ENCODE assay signal across 12 mouse cellular contexts in the genomic region with DNA sequence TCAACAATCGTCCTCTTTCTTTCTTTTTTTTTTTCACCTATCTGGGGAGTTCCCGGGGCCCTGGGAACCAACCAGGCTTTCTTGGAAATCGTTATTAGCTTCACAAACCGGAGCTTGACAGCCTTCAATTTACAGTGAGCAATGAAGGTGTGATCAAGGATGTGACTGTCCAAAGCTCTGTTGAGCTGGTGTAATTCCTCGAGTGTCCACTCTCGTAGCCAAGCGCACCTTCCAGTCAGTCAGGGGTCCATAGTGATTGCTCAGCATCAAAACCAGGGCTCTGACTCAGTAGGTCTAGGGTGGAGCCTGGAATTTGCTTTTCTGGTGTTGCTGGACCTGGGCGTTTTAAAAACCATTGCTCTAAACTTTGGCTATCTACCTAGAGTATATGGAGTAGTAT. TPM values are rescaled to one million over a fixed set of nuclear protein-coding genes. Genes with fewer than 3 reads are reported as not detected.
DNase-seq lines count a peak whose midpoint lies in the region; ATAC-seq and TF ChIP-seq lines count a peak whose summit lies in the region.
"Had no signal": no experiment of that assay in that cellular context is flagged by ENCODE, and none has a peak within 500 bp of the region (broad histone marks: within the 10 kb centered on the region; RNA-seq: fewer than 3 reads in every experiment).

No protein-coding gene starts in this region.

- H3K4me2 ChIP-seq in intestine, postnatal 0 days (replicated peaks; ENCODE audit: low read depth), result no peak overlapping the region
- H3K4me2 ChIP-seq in intestine, embryonic 15.5 days (replicated peaks), result no peak overlapping the region

- no peaks in the 10 kb centered on the region for H3K36me3 ChIP-seq in intestine, postnatal 0 days (ENCODE audit: control insufficient read depth, insufficient read depth)
- H3K36me3 ChIP-seq in intestine, embryonic 15.5 days, result no peaks in the 10 kb centered on the region

- no peaks in the 10 kb centered on the region for H3K4me1 ChIP-seq in intestine, postnatal 0 days (replicated peaks; ENCODE audit: control insufficient read depth, insufficient read depth, low read length)
- peaks cover 1% of the 10 kb centered on the region for H3K4me1 ChIP-seq in intestine, embryonic 15.5 days (replicated peaks)

- ATAC-seq in intestine, postnatal 0 days, result no peak
- no peak for ATAC-seq in intestine, embryonic 15.5 days
- ATAC-seq: hindbrain, embryonic 16.5 days had no signal

- 55% methylated on average over 8 of the region's 8 CpGs for WGBS in intestine, postnatal 0 days
- 64% methylated on average over 8 of the region's 8 CpGs for WGBS in intestine, embryonic 15.5 days

- peak; percentile 27 for DNase-seq in retina, embryonic 14.5 days (ENCODE audit: low spot score)
- DNase-seq in retina, postnatal 1 day, result no peak
- no peak for DNase-seq in brain, embryonic 14.5 days (ENCODE audit: low read depth)
- no peak for DNase-seq in cerebellum, postnatal 4 days (ENCODE audit: low spot score in 2 of 2)
- DNase-seq in cerebellum, adult 11-12 months, result no peak
- DNase-seq: heart, adult 18-20 months; heart, postnatal 14 days; kidney, postnatal 14 days; spleen, adult 18-20 months had no signal

- no peaks in the 10 kb centered on the region for H3K27me3 ChIP-seq in intestine, postnatal 0 days (replicated peaks; ENCODE audit: control insufficient read depth, insufficient read depth, low read length)
- no peaks in the 10 kb centered on the region for H3K27me3 ChIP-seq in intestine, embryonic 15.5 days (replicated peaks)

- no peak overlapping the region for H3K4me3 ChIP-seq in intestine, postnatal 0 days (ENCODE audit: low read depth, low read length)
- H3K4me3 ChIP-seq in intestine, embryonic 15.5 days (replicated peaks), result no peak overlapping the region

- H3K9me3 ChIP-seq in intestine, postnatal 0 days (ENCODE audit: control insufficient read depth), result no peaks in the 10 kb centered on the region
- H3K9me3 ChIP-seq in intestine, embryonic 15.5 days, result no peaks in the 10 kb centered on the region

- peak; percentile 58 for TF ChIP-seq CTCF in intestine, postnatal 0 days (IDR thresholded peaks at IDR 0.05; ENCODE audit: low read depth)
- TF ChIP-seq CTCF in brain, embryonic 14.5 days (IDR thresholded peaks at IDR 0.05; ENCODE audit: borderline replicate concordance, extremely low read depth, insufficient read depth, insufficient read length), result peak; percentile 21; the same call in 1 of the 2 replicates

- H3K9ac ChIP-seq in intestine, postnatal 0 days (ENCODE audit: low read depth, low read length), result no peak overlapping the region
- H3K9ac ChIP-seq in intestine, embryonic 15.5 days, result no peak overlapping the region

- no peak for TF ChIP-seq POLR2A in brain, embryonic 14.5 days (IDR thresholded peaks at IDR 0.05; ENCODE audit: borderline replicate concordance, extremely low read depth, insufficient read depth, insufficient read length, poor library complexity, severe bottlenecking)

- no peak overlapping the region for H3K27ac ChIP-seq in intestine, postnatal 0 days (ENCODE audit: low read depth, low read length)
- no peak overlapping the region for H3K27ac ChIP-seq in intestine, embryonic 15.5 days

RNA-seq across cellular contexts. Expression of a gene that starts 5.7 kb away (rescaled TPM):
- 22.0 and 22.5 TPM in 2 replicates for polyA plus RNA-seq in intestine, postnatal 0 days (2015; fragmentation: Nextera tagmentation; extraction: Ambion mirVana)
- polyA plus RNA-seq in intestine, embryonic 15.5 days (2015; fragmentation: Nextera tagmentation; extraction: Ambion mirVana), result 44.5 and 44.6 TPM in 2 replicates
- polyA plus RNA-seq in brain, embryonic 14.5 days (2012; rRNA removed), result 18.6 and 20.1 TPM in 2 replicates

RNA-seq across cellular contexts. Expression of a gene that starts 19.0 kb away (rescaled TPM):
- 3.1 and 4.1 TPM in 2 replicates for polyA plus RNA-seq in intestine, postnatal 0 days (2015; fragmentation: Nextera tagmentation; extraction: Ambion mirVana)
- 5.4 and 8.3 TPM in 2 replicates for polyA plus RNA-seq in intestine, embryonic 15.5 days (2015; fragmentation: Nextera tagmentation; extraction: Ambion mirVana)
- polyA plus RNA-seq in brain, embryonic 14.5 days (2012; rRNA removed), result 2.6 and 3.1 TPM in 2 replicates

RNA-seq across cellular contexts. Expression of a gene that starts 40.4 kb away (rescaled TPM):
- polyA plus RNA-seq in intestine, postnatal 0 days (2015; fragmentation: Nextera tagmentation; extraction: Ambion mirVana), result 284 and 285 TPM in 2 replicates
- polyA plus RNA-seq in intestine, embryonic 15.5 days (2015; fragmentation: Nextera tagmentation; extraction: Ambion mirVana), result 203 and 215 TPM in 2 replicates
- polyA plus RNA-seq in brain, embryonic 14.5 days (2012; rRNA removed), result 28.4 and 29.1 TPM in 2 replicates

RNA-seq across cellular contexts. Expression of a gene that starts 58.2 kb away (rescaled TPM):
- polyA plus RNA-seq in intestine, postnatal 0 days (2015; fragmentation: Nextera tagmentation; extraction: Ambion mirVana), result 208 and 224 TPM in 2 replicates
- 179 and 196 TPM in 2 replicates for polyA plus RNA-seq in intestine, embryonic 15.5 days (2015; fragmentation: Nextera tagmentation; extraction: Ambion mirVana)
- polyA plus RNA-seq in brain, embryonic 14.5 days (2012; rRNA removed), result 0.81 and 0.93 TPM in 2 replicates
